Mouse (Mus musculus): ENCODE data around the gene Pcsk4.

GRCm38 (mm10) chr10:80295618-80296425 is 33.5 kb downstream of the Pcsk4 start, which contains the start of gene Apc2:
- TF ChIP-seq CTCF (conservative IDR thresholded peaks at IDR 0.05; ENCODE audit: insufficient read depth, insufficient read length, low read depth, low read length) (peak; percentile 83), POLR2A (IDR thresholded peaks at IDR 0.05; ENCODE audit: low read depth, low read length) (no peak)
